In the genomic region with DNA sequence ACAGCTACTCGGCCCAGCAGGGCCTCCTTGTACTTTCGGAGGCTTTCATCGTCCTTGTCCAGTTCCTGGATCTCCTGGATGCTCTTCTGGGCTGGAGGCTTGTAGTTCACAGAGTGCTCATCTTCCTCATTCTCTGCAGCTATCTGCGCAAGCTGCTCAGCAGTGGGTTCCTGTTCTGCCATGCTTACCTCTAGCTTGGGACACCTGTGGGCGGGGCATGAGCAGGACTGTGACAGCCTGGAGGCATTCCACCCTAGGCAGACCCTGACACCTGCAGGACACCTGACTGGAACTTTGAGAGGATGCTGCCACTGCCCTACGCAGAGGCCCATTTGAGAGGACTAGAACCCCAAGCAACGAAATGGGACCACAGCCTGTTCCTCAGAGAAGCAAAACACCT, we compare ENCODE assay signal across 8 mouse cellular contexts. TPM values are rescaled to one million over a fixed set of nuclear protein-coding genes. Genes with fewer than 3 reads are reported as not detected.
A peak's percentile ranks its signal among the peaks of the same experiment; 100 is the strongest.
DNase-seq lines count a peak whose midpoint lies in the region; ATAC-seq and TF ChIP-seq lines count a peak whose summit lies in the region.

No protein-coding gene starts in this region.

- peak; percentile 19 for DNase-seq in adrenal gland, postnatal 10 days
- no peak for DNase-seq in adrenal gland, adult 2 months
- DNase-seq in MEL (ENCODE audit: low read depth, low spot score), result peak; percentile 82
- no peak for DNase-seq in kidney, postnatal 0 days (ENCODE audit: low spot score)
- peak; percentile 30 to 56 for DNase-seq in thymus, postnatal 36 days
- no peak for DNase-seq in embryo, embryonic 11 days

- peaks cover 4 to 12% of the 10 kb centered on the region in 2 experiments; a peak in 3 of 4 replicates for H3K36me3 ChIP-seq in MEL (ENCODE audit: control insufficient read depth in 1 of 2, insufficient read depth in 2 of 2, low read length in 2 of 2)
- H3K36me3 ChIP-seq in kidney, postnatal 0 days (ENCODE audit: insufficient read depth, low read length), result peaks cover 21% of the 10 kb centered on the region
- H3K36me3 ChIP-seq in macrophage (ENCODE audit: inconsistent target), result peaks cover 19% of the 10 kb centered on the region

- no peak for TF ChIP-seq CTCF in MEL (IDR thresholded peaks at IDR 0.05 in 2 of 3, conservative IDR thresholded peaks at IDR 0.05 in 1 of 3; ENCODE audit: control insufficient read depth in 1 of 3, insufficient read depth in 1 of 3, low read depth in 2 of 3, low read length in 3 of 3, poor library complexity in 1 of 3, severe bottlenecking in 1 of 3)
- TF ChIP-seq CTCF in kidney, postnatal 0 days (IDR thresholded peaks at IDR 0.05; ENCODE audit: low read depth), result no peak

- no peaks in the 10 kb centered on the region for H3K27me3 ChIP-seq in MEL (ENCODE audit: control insufficient read depth in 1 of 2, insufficient read depth in 2 of 2, low read length in 2 of 2)
- no peaks in the 10 kb centered on the region for H3K27me3 ChIP-seq in kidney, postnatal 0 days (ENCODE audit: insufficient read depth, low read length)

- no peak for TF ChIP-seq EP300 in MEL (IDR thresholded peaks at IDR 0.05; ENCODE audit: low read depth in 1 of 2, low read length in 2 of 2)

- H3K4me1 ChIP-seq in MEL (ENCODE audit: control insufficient read depth in 1 of 2, insufficient read depth in 2 of 2, low read length in 2 of 2), result peaks cover 5 to 18% of the 10 kb centered on the region in 2 experiments
- H3K4me1 ChIP-seq in kidney, postnatal 0 days (replicated peaks; ENCODE audit: insufficient read depth, low read length), result peaks cover 12% of the 10 kb centered on the region

- ATAC-seq in granulocyte monocyte progenitor cell, adult 5-6 weeks (replicated peaks; ENCODE audit: poor library complexity, severe bottlenecking), result peak; percentile 21
- ATAC-seq in kidney, postnatal 0 days (replicated peaks; ENCODE audit: low FRiP score, low read depth), result no peak

- H3K9me3 ChIP-seq in MEL (replicated peaks; ENCODE audit: insufficient read depth, low read length), result no peaks in the 10 kb centered on the region
- no peaks in the 10 kb centered on the region for H3K9me3 ChIP-seq in kidney, postnatal 0 days (replicated peaks; ENCODE audit: low read length)

- peak overlapping the region; percentile 67 for H3K27ac ChIP-seq in MEL (ENCODE audit: control insufficient read depth, low read depth, low read length)
- H3K27ac ChIP-seq in kidney, postnatal 0 days, result peak overlapping the region; percentile 96
- peak overlapping the region; percentile 91 for H3K27ac ChIP-seq in macrophage

- H3K9ac ChIP-seq in MEL (ENCODE audit: control insufficient read depth, low read depth, low read length, poor library complexity, severe bottlenecking), result peak overlapping the region; percentile 84
- H3K9ac ChIP-seq in kidney, postnatal 0 days (ENCODE audit: low read depth, low read length), result peak overlapping the region; percentile 97

- H3K4me3 ChIP-seq in MEL (ENCODE audit: control insufficient read depth in 1 of 2, insufficient read depth in 1 of 2, low read depth in 2 of 2, low read length in 2 of 2) (peak overlapping the region; percentile 76 to 94), macrophage (ENCODE audit: inconsistent target) (peak overlapping the region; percentile 89)
- H3K4me3 ChIP-seq in kidney, postnatal 0 days (replicated peaks; ENCODE audit: low read depth, low read length), result peak overlapping the region; percentile 91

- H3K79me2 ChIP-seq in MEL (ENCODE audit: control insufficient read depth, insufficient read depth, low read length, poor library complexity), result peaks cover 35% of the 10 kb centered on the region
- H3K79me2 ChIP-seq in macrophage (ENCODE audit: inconsistent target), result peaks cover 38% of the 10 kb centered on the region

- peak overlapping the region; percentile 94 for H3K4me2 ChIP-seq in kidney, postnatal 0 days (ENCODE audit: low read length)

- TF ChIP-seq POLR2A in MEL (IDR thresholded peaks at IDR 0.05; ENCODE audit: control insufficient read depth in 1 of 2, insufficient read depth in 1 of 2, low read depth in 1 of 2, low read length in 2 of 2, poor library complexity in 1 of 2), result no peak; a peak in 1 of 4 replicates

- WGBS in kidney, postnatal 0 days, result 47% methylated on average over 7 of the region's 7 CpGs
- 41% methylated on average over 7 of the region's 7 CpGs for WGBS in macrophage (ENCODE audit: missing documents)

- no peak for TF ChIP-seq RAD21 in MEL (IDR thresholded peaks at IDR 0.05; ENCODE audit: low read depth, low read length)

RNA-seq across cellular contexts. Expression of gene Arhgdia, which starts 1.2 kb away (rescaled TPM):
- 100 to 1,000 TPM; 281 to 286 TPM for total RNA-seq in adrenal gland, postnatal 10 days (2021)
- total RNA-seq in adrenal gland, adult 2 months (2021), result 100 to 1,000 TPM; 355 to 386 TPM
- 712 and 786 TPM in 2 replicates for polyA plus RNA-seq in adrenal gland, adult 2 months (2012; rRNA removed)
- 364 and 367 TPM in 2 replicates for total RNA-seq in MEL (2012; rRNA removed)
- 100 to 1,000 TPM; 601 to 821 TPM for polyA plus RNA-seq in MEL (2012; ENCODE audit: insufficient read depth in 1 of 2, insufficient read length in 2 of 2, low read depth in 1 of 2, low replicate concordance in 2 of 2, missing spikeins in 1 of 2)
- 514 and 552 TPM in 2 replicates for total RNA-seq in granulocyte monocyte progenitor cell, adult 5-6 weeks (2014; fragmentation: Nextera tagmentation)
- total RNA-seq in granulocyte monocyte progenitor cell, adult 5-6 weeks (2017), result 163 and 168 TPM in 2 replicates
- polyA plus RNA-seq in kidney, postnatal 0 days (2015; fragmentation: Nextera tagmentation; extraction: Ambion mirVana), result 444 and 506 TPM in 2 replicates
- 100 to 1,000 TPM in 8 of 26 experiments, 10 to 100 TPM in 18; 55.0 to 130 (median 89.0) TPM for total RNA-seq in macrophage (2018; cell fraction: chromatin; rRNA removed)
- 100 to 1,000 TPM; 680 to 898 (median 773) TPM for total RNA-seq in macrophage (2018; cell fraction: cytosol; rRNA removed)
- 100 to 1,000 TPM; 152 to 391 (median 260) TPM for total RNA-seq in macrophage (2018; cell fraction: nucleus; rRNA removed)
- 662 to 966 TPM (median 875 TPM) in 3 replicates for polyA plus RNA-seq in macrophage (2018)

RNA-seq across cellular contexts. Expression of gene P4hb, which starts 7.1 kb away (rescaled TPM):
- 100 to 1,000 TPM; 424 to 571 TPM for total RNA-seq in adrenal gland, postnatal 10 days (2021)
- 100 to 1,000 TPM; 462 to 524 TPM for total RNA-seq in adrenal gland, adult 2 months (2021)
- polyA plus RNA-seq in adrenal gland, adult 2 months (2012; rRNA removed), result 108 and 126 TPM in 2 replicates
- total RNA-seq in MEL (2012; rRNA removed), result 625 and 639 TPM in 2 replicates
- polyA plus RNA-seq in MEL (2012; ENCODE audit: insufficient read depth in 1 of 2, insufficient read length in 2 of 2, low read depth in 1 of 2, low replicate concordance in 2 of 2, missing spikeins in 1 of 2) (1,000 to 10,000 TPM in 1 of 2 experiments, 100 to 1,000 TPM in 1; 563 to 1,152 TPM), macrophage (2018) (294 to 442 TPM (median 388 TPM) in 3 replicates)
- 864 and 921 TPM in 2 replicates for total RNA-seq in granulocyte monocyte progenitor cell, adult 5-6 weeks (2014; fragmentation: Nextera tagmentation)
- total RNA-seq in granulocyte monocyte progenitor cell, adult 5-6 weeks (2017), result 1,372 and 1,702 TPM in 2 replicates
- 635 and 676 TPM in 2 replicates for polyA plus RNA-seq in kidney, postnatal 0 days (2015; fragmentation: Nextera tagmentation; extraction: Ambion mirVana)
- total RNA-seq in macrophage (2018; cell fraction: chromatin; rRNA removed), result 100 to 1,000 TPM in 1 of 26 experiments, 10 to 100 TPM in 25; 12.4 to 109 (median 29.4) TPM
- 100 to 1,000 TPM; 202 to 385 (median 291) TPM for total RNA-seq in macrophage (2018; cell fraction: cytosol; rRNA removed)
- total RNA-seq in macrophage (2018; cell fraction: nucleus; rRNA removed), result 100 to 1,000 TPM in 25 of 26 experiments, 10 to 100 TPM in 1; 71.0 to 409 (median 244) TPM

RNA-seq across cellular contexts. Expression of gene Alyref, which starts 18.0 kb away (rescaled TPM):
- total RNA-seq in adrenal gland, postnatal 10 days (2021), result 100 to 1,000 TPM; 112 to 114 TPM
- total RNA-seq in adrenal gland, adult 2 months (2021), result 10 to 100 TPM; 85.5 to 97.9 TPM
- 10.3 and 12.6 TPM in 2 replicates for polyA plus RNA-seq in adrenal gland, adult 2 months (2012; rRNA removed)
- total RNA-seq in MEL (2012; rRNA removed), result 1,072 and 1,078 TPM in 2 replicates
- 100 to 1,000 TPM in 1 of 2 experiments, not detected in 1; 600 TPM for polyA plus RNA-seq in MEL (2012; ENCODE audit: insufficient read depth in 1 of 2, insufficient read length in 2 of 2, low read depth in 1 of 2, low replicate concordance in 2 of 2, missing spikeins in 1 of 2)
- 161 and 171 TPM in 2 replicates for total RNA-seq in granulocyte monocyte progenitor cell, adult 5-6 weeks (2014; fragmentation: Nextera tagmentation)
- total RNA-seq in granulocyte monocyte progenitor cell, adult 5-6 weeks (2017), result 315 and 430 TPM in 2 replicates
- 341 and 361 TPM in 2 replicates for polyA plus RNA-seq in kidney, postnatal 0 days (2015; fragmentation: Nextera tagmentation; extraction: Ambion mirVana)
- 10 to 100 TPM; 13.2 to 43.2 (median 30.6) TPM for total RNA-seq in macrophage (2018; cell fraction: chromatin; rRNA removed)
- total RNA-seq in macrophage (2018; cell fraction: cytosol; rRNA removed), result 10 to 100 TPM; 27.2 to 48.1 (median 35.9) TPM
- total RNA-seq in macrophage (2018; cell fraction: nucleus; rRNA removed), result 10 to 100 TPM; 17.9 to 63.8 (median 26.1) TPM
- polyA plus RNA-seq in macrophage (2018), result 34.3 to 88.6 TPM (median 41.5 TPM) in 3 replicates

RNA-seq across cellular contexts. Expression of gene Anapc11, which starts 18.0 kb away (rescaled TPM):
- 10 to 100 TPM; 73.1 to 86.4 TPM for total RNA-seq in adrenal gland, postnatal 10 days (2021)
- 10 to 100 TPM; 82.8 to 85.9 TPM for total RNA-seq in adrenal gland, adult 2 months (2021)
- 183 and 187 TPM in 2 replicates for polyA plus RNA-seq in adrenal gland, adult 2 months (2012; rRNA removed)
- 97.3 and 130 TPM in 2 replicates for total RNA-seq in MEL (2012; rRNA removed)
- polyA plus RNA-seq in MEL (2012; ENCODE audit: insufficient read depth in 1 of 2, insufficient read length in 2 of 2, low read depth in 1 of 2, low replicate concordance in 2 of 2, missing spikeins in 1 of 2), result 100 to 1,000 TPM in 1 of 2 experiments, not detected in 1; 120 TPM
- 80.9 and 96.2 TPM in 2 replicates for total RNA-seq in granulocyte monocyte progenitor cell, adult 5-6 weeks (2014; fragmentation: Nextera tagmentation)
- 26.9 and 27.0 TPM in 2 replicates for total RNA-seq in granulocyte monocyte progenitor cell, adult 5-6 weeks (2017)
- polyA plus RNA-seq in kidney, postnatal 0 days (2015; fragmentation: Nextera tagmentation; extraction: Ambion mirVana), result 159 and 168 TPM in 2 replicates
- total RNA-seq in macrophage (2018; cell fraction: chromatin; rRNA removed), result 10 to 100 TPM in 25 of 26 experiments, 1 to 10 TPM in 1; 9.6 to 58.0 (median 26.1) TPM
- 10 to 100 TPM; 51.9 to 93.5 (median 62.1) TPM for total RNA-seq in macrophage (2018; cell fraction: cytosol; rRNA removed)
- 10 to 100 TPM; 17.5 to 48.1 (median 26.5) TPM for total RNA-seq in macrophage (2018; cell fraction: nucleus; rRNA removed)
- polyA plus RNA-seq in macrophage (2018), result 40.4 to 78.6 TPM (median 76.2 TPM) in 3 replicates

RNA-seq across cellular contexts. Expression of gene Npb, which starts 28.1 kb away (rescaled TPM):
- 1 to 10 TPM; 1.0 to 1.3 TPM for total RNA-seq in adrenal gland, postnatal 10 days (2021)
- total RNA-seq in adrenal gland, adult 2 months (2021), result under 1 TPM; 0.61 to 0.62 TPM
- polyA plus RNA-seq in adrenal gland, adult 2 months (2012; rRNA removed), result 1.6 and 2.3 TPM in 2 replicates
- total RNA-seq in MEL (2012; rRNA removed), result 0.27 and 0.62 TPM in 2 replicates
- 1 to 10 TPM in 1 of 2 experiments, not detected in 1; 1.7 TPM for polyA plus RNA-seq in MEL (2012; ENCODE audit: insufficient read depth in 1 of 2, insufficient read length in 2 of 2, low read depth in 1 of 2, low replicate concordance in 2 of 2, missing spikeins in 1 of 2)
- not detected in 2 replicates for total RNA-seq in granulocyte monocyte progenitor cell, adult 5-6 weeks (2014; fragmentation: Nextera tagmentation)
- total RNA-seq in granulocyte monocyte progenitor cell, adult 5-6 weeks (2017), result not detected in 2 replicates
- 48.0 and 51.4 TPM in 2 replicates for polyA plus RNA-seq in kidney, postnatal 0 days (2015; fragmentation: Nextera tagmentation; extraction: Ambion mirVana)
- 1 to 10 TPM in 2 of 26 experiments, not detected in 24; 2.0 to 2.4 TPM for total RNA-seq in macrophage (2018; cell fraction: chromatin; rRNA removed)
- total RNA-seq in macrophage (2018; cell fraction: cytosol; rRNA removed), result not detected
- total RNA-seq in macrophage (2018; cell fraction: nucleus; rRNA removed), result not detected
- not detected in 3 replicates for polyA plus RNA-seq in macrophage (2018)

Comparison
In these comparisons a context has a peak if more than half of its experiments do, and no peak if none do; other contexts are left out.
1. DNase-seq: peak in adrenal gland, postnatal 10 days (single experiment), MEL (single experiment) and thymus, postnatal 36 days (2 of 2); none in adrenal gland, adult 2 months (single experiment), kidney, postnatal 0 days (single experiment) and embryo, embryonic 11 days (single experiment).
2. Peak in every context shown above with its lines, with median percentiles within 50 percentile points of each other: H3K27ac ChIP-seq and H3K4me3 ChIP-seq.